Mouse (Mus musculus): ENCODE results near the gene Olr1.
"Not testable (repeated sequence)": the region's sequence is repeated elsewhere in the genome, so short reads cannot be mapped to it uniquely, and the experiment has no call there.

Olr1 gene

DNA sequence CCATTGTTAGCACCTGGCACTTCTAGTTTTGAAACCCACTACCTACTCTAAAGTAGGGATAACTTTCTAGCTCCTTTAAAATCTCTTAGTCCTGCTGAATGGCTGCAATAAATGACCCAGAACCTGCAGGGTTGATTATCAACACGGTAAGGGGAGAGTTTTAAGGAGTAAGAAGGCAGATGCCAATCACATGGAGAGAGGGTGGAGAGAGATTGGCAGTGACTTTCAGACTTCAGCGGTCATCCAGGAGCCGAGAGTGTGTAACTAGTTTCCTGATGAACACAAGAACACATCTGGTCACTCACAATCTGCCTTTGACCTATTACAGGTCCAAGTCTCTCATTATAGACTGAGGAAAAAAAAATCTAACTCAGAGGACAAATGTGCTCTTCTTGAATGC is 5.4 kb upstream of the Olr1 start, which contains the start of gene Tmem52b:
Gene Tmem52b (plus strand): TSS at position 189 of the 400 bp plus-strand sequence.
- DNase-seq (ENCODE audit: low spot score): no peak

GRCm38 (mm10) chr6:129510120-129510911 is 3.4 kb upstream of the Olr1 start:
- no peak for DNase-seq (ENCODE audit: low spot score)

- no peak for DNase-seq (ENCODE audit: low spot score)
These were observed 3.5 kb downstream of the Olr1 start for GRCm38 (mm10) chr6:129503471-129503870.

DNA sequence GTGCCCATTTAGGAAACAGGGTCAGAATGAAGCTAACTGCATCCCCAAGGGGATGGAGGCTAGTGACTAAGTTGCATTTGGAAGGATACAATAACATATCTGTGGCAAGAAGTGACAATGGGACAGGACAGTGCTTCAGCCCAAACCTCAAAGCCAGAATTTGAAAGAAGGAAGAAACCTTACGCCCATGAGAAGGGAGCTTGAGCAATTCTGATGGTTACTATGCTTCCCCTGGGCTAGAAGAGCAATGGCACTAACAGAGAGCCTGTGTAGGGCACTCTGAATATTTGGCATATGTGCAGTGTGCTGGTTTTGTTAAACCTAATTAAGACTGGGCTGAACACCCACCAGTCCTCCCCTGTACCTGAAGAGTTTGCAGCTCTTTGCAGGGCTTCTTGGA is 7.4 kb downstream of the Olr1 start:
- not testable (repeated sequence) for DNase-seq (ENCODE audit: low spot score)

DNA sequence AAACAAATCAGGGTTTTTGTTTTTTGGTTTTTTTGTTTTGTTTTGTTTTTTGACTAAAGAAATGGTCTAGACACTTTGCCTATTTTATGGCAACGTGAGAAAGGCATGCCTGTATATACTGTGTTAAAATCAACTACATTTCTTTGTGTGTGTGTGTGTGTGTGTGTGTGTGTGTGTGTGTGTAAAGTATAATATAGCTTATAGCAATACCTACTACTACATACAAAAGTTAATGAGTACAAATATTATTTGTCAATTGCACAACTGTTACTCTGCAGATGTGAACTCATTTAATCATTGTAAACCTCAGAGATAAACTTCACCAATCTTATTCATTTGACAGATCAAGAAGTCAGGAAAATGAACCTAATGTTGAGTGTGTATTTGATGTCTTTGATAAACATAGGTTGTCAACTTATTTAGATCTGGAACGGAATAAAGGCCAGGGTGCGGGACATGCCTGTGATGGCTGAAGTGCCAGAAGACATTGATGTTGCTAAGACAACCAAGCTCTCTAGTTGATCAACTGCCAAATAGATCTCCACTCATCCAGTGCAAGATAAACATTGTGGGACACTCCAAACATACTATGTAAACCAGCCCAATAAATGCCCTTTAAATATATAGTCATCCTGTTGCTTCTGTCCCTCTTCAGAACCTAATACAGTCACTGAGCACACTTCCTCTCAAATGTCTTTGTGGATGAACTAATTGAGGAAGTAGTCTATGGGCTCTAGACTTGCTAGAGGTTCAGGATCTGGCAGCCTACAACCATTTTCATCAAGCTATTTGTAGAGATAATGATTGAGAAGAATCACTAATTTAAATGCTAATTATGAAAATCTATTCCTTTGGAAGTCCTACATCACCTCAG is 9.4 kb downstream of the Olr1 start:
- DNase-seq (ENCODE audit: low spot score): no peak

GRCm38 (mm10) chr6:129494924-129495323 is 12.0 kb downstream of the Olr1 start:
- no peak for DNase-seq (ENCODE audit: low spot score)

DNA sequence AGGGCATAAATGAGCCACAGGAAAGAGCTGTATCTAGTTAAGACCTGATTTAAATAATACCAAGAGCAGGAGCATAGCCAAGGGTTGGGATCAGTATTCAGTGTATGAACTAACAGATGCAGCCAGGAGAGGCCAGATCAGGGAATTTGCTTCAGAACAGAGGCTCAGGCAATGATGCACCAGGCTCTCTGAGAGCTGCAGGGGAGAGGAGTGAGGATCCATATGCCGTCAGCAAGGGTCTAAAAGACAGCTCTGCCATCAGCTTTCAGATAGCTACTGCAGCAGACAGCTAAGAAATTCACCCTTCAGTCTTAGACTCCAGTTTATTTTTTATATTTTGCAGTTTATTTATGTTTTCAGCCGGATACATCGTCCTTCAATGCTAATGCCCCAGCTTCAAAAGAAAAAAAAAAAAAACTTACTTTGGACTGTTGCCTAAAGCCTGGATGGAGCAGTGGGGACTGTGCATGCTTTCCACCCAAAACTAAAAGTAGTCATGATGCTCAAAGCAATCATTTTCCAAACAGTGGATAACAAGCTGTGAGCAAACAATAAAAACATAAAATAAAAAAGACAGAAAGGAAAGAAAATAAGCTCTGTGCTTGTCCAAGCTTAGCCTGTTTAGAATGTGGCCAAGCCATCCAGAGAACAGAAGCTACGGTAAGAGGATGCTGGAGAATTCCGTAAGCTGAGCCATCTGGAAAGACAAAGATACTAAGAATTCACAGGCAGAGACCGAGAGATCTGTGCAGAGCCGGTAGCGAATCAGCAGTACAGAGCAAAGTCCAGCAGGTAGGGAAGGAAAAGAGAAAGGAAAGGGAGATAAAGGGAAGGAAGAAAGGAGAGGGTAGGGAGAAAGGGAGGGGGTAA is 26.6 kb downstream of the Olr1 start:
- DNase-seq (ENCODE audit: low spot score): no peak

DNA sequence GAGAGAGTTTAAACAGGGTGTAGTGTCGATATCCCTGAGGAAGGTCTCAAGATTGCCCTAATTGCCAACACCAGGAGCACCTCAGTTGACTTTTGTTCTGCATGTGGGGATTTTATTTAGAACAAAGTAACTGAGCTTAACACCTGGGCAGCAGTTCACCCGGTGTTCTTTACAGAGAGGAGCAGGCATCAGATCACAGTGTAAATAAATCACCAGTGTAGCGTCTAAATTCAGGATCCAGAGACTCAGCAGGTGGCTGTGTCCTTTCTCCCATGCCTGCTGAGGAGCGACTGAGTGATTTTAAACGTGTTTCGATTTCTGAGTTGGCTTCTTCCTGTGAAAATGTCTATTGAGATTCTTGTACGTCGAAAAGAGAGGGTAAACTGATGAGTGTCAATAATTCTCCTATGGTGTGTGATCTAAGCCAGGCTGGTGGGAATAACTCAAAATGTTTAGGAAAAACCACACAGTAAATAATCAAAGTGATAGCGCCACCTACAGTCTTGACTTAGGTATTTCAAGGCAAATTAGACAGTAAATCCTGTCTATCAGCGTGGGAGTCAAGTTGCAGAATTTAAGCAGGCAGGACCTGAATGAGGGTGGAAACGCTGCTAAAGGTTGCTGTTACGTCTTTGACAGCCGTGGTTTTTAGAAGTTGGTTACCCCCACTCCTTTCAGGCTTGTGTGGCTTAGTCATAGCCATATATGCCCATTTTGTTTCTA is 30.4 kb downstream of the Olr1 start:
- no peak for DNase-seq (ENCODE audit: low spot score)

DNA sequence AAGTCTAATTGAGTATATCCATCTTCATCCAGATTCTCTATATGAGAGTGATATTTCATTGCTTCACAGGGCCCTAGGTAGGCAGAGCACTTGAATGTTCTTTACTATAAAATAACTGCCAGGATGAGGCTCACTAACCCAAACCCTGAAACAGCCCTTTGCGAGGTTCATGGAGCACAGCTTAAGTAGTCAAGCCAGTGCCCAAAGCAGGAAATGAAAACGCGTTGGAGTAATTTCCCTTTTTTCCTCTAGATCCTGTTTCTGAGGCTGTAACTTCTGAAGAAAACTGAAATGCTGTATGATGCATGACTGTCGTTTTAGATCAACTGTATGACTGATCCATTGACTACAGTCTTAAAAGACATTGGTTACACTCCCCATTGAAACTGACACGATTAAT is 34.3 kb downstream of the Olr1 start:
- DNase-seq (ENCODE audit: low spot score): no peak

GRCm38 (mm10) chr6:129471386-129471785 is 35.6 kb downstream of the Olr1 start:
- no peak for DNase-seq (ENCODE audit: low spot score)

DNA sequence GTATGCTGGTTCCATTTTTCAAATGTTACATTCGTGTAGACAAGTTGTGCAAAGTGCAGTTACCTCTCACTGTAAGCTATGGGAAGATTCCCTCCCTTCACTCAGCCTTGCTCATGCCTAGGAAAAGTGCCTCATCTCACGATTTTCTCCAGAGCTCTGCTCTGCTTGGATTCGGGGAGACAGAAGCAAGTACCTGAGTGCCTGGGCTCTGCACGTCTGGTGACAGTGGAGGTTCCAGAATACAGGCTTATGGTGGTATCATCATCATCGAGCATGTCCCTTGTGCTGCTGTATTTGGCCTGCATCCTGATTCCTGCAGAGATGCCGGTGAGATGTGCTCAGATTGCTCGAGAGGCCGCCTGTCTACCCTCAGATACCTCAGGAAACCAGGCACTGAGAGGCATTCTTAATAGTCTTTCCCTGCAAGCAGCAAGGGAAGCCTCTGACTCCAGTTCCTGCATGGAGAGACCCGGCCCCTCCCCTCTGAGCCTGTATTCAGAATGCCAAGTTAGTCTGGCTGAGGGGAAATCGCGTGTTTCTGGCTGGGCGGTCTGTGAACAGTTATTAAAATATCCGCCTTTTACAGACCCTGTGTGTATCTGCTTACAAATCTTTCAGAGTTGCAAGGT is 55.4 kb downstream of the Olr1 start, which contains the start of gene Clec1a:
Gene Clec1a (minus strand): TSS at position 590 of the 629 bp plus-strand sequence.
- DNase-seq (ENCODE audit: low spot score): peak; percentile 38

- DNase-seq (ENCODE audit: low spot score): no peak
These were observed 57.2 kb downstream of the Olr1 start for GRCm38 (mm10) chr6:129449743-129450142.

GRCm38 (mm10) chr6:129438033-129438432 is 68.9 kb downstream of the Olr1 start:
- no peak for DNase-seq (ENCODE audit: low spot score)

DNA sequence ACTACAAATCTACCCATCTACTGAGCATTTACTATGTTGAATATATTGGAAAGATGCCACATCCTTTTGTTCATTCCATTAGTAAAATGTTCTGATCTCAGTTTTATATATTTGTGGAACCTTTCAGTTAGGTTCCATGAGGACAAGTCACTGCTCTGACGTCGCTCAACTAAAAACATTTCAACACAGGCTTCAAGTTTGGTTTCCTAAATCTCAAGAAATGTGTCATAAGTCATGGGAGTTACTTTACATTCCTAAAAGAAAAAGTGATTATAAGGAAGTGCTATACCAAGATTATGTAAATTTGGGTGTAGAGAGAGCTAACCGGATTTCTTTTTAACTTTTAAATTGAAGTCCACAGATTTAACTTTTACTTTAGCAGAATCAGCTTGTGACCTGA is 70.9 kb downstream of the Olr1 start:
- no peak for DNase-seq (ENCODE audit: low spot score)

Measured in testis, postnatal 10 days (tissue).